Mouse (Mus musculus): ENCODE results near the gene Hexim1. TPM values are rescaled to one million over a fixed set of nuclear protein-coding genes. Genes with fewer than 3 reads are reported as not detected.

Gene Hexim1
- polyA plus RNA-seq, 1 experiment from 2014 or later = 5.3 TPM

DNA sequence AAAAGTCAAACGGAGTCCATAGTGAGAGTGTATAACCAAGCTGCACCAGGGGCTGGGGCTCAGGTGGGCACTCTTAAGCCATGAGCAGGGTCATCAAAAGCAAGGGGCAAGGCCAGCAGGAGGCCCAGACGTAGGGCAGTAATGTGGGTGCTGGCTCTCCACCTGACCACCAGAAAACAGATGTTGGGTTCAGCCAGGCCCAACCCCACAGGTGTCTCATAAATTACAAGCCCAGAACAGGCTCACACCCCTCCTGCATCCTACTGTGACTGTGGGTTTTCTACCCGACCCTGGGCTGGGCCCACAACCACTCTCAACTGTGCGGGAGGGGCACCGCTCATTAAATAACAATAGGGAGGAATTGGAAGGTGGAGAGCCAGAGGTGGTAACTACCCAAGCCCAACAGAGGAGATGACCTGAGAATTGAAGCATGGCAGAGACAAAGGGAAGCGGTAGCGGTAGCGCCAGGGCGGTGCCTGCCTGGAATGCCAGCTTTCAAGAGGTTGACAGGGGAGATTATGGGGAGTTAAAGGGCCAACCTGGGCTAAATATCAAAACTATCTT lies 20.8 kb upstream of the Hexim1 start:
- Histone ChIP-seq H3K36me3 (replicated peaks; ENCODE audit: control insufficient read depth, insufficient read depth) (no peaks in the 10 kb centered on the region), H3K4me3 (replicated peaks; ENCODE audit: low read length) (no peak overlapping the region), H3K27ac (no peak overlapping the region), H3K4me1 (replicated peaks; ENCODE audit: control insufficient read depth, insufficient read depth, low read length) (no peaks in the 10 kb centered on the region), H3K9me3 (ENCODE audit: control insufficient read depth, low read length) (no peaks in the 10 kb centered on the region), H3K9ac (no peak overlapping the region), H3K4me2 (replicated peaks) (no peak overlapping the region), H3K27me3 (ENCODE audit: control insufficient read depth, insufficient read depth, low read length) (peaks cover 20% of the 10 kb centered on the region)
- ATAC-seq (ENCODE audit: low FRiP score) = no peak
- WGBS = 49% methylated on average over 9 of the region's 9 CpGs
- no peak for DNase-seq (ENCODE audit: low spot score)

DNA sequence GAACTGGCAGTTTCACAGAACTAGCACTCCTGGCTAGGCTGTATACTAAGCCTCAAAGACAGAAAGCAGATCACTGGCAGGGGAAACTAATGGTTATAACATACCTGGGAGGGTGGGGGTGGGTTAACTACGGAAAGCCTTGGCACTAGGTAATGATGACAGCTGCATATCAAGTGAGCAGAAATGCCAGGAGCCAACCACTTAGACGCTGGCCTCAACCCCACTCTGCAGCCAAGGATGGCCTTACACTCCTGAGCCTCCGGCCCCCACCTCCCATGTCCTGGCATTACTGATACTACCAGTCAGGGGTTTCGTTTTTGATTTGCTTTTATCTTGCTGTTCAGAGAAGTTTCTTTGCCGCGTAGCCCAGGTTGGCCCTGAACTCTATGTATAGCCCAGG lies 20.2 kb upstream of the Hexim1 start:
- ATAC-seq (ENCODE audit: low FRiP score) = no peak
- WGBS = 93% methylated on average over 6 of the region's 6 CpGs
- Histone ChIP-seq H3K9me3 (ENCODE audit: control insufficient read depth, low read length) (no peaks in the 10 kb centered on the region), H3K36me3 (replicated peaks; ENCODE audit: control insufficient read depth, insufficient read depth) (no peaks in the 10 kb centered on the region), H3K4me2 (replicated peaks) (no peak overlapping the region), H3K4me3 (replicated peaks; ENCODE audit: low read length) (no peak overlapping the region), H3K27me3 (ENCODE audit: control insufficient read depth, insufficient read depth, low read length) (peaks cover 26% of the 10 kb centered on the region), H3K9ac (no peak overlapping the region), H3K27ac (no peak overlapping the region), H3K4me1 (replicated peaks; ENCODE audit: control insufficient read depth, insufficient read depth, low read length) (no peaks in the 10 kb centered on the region)
- no peak for DNase-seq (ENCODE audit: low spot score)

DNA sequence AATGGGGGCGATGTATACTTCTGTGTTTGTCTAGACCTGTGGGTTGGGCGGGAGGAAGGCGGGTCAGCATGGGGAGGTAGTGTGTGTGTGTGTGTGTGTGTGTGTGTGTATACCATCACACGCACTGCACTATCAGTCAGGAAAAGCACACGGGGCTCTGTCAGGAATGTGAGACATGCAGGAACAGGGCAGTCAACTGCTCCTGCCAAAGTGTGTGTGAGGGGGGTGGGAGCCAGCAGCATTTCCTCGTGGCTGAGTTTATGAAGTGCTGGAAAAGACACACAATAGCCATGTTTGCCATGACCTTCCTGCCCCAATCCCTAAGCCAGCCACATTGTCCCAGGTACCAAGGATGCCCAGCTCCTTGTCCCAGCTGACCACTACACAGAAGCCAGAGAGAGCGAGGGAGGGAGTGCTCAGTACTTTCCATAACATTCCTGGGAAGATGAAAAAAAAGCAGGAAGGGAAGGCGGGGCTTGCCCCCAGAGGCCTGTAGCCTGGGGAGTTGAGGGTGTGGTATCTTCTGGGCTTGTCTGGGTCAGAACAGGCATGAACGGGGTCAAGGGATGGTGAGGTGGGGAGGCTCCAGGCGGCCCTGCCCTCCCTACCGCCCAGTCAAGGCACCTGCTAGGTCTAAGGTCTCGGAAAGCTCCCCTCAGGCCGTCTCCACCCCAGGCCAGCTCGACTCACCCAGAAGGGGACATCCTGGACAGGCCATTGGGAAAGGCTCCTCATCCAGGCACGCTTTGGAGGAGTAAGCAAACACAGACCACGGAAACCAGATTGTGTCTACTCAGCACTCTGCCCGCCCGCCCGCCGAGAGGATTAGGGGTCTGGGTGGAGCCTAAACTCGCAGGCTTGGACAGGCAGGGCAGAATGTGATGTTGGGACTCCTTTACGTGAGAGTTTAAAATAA lies 18.8 kb upstream of the Hexim1 start:
- H3K36me3 ChIP-seq (replicated peaks; ENCODE audit: control insufficient read depth, insufficient read depth) = no peaks in the 10 kb centered on the region
- DNase-seq (ENCODE audit: low spot score) = no peak

DNA sequence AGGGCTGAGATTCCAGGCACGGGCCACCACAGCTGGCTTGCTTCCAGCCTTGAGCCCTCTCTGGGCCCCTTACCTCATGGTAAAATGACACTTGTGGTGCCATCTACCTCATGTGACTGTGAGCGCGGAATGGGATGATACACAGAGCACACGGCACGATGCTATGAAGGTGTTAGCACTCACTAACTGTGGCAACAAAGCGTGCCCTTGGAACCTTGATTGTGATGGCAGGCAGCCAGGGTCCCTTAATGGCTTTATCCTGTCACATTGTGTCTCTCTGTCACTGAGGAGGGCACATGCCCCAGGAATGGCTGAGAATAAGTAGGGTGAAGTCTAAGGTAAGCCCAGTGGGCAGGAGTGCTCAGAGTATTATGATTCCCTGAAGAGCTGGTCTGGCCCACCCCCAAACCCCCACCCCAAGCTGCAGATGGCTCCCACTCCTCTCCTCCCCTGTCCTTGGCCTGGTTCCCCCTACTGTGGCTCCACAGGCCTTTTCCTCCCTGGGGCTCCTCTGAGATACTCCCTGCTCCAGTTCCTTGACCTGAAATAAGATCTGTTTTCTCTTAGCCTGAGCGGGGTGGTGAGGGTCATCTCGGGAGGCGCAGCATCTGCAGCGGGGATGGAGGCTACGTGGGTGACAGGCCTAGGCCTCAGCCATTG lies 17.4 kb upstream of the Hexim1 start:
- Histone ChIP-seq H3K9ac (no peak overlapping the region), H3K9me3 (ENCODE audit: control insufficient read depth, low read length) (no peaks in the 10 kb centered on the region), H3K36me3 (replicated peaks; ENCODE audit: control insufficient read depth, insufficient read depth) (no peaks in the 10 kb centered on the region), H3K4me2 (replicated peaks) (no peak overlapping the region), H3K27ac (no peak overlapping the region), H3K4me1 (replicated peaks; ENCODE audit: control insufficient read depth, insufficient read depth, low read length) (peaks cover 10% of the 10 kb centered on the region; the same call in 1 of the 2 replicates), H3K4me3 (replicated peaks; ENCODE audit: low read length) (no peak overlapping the region), H3K27me3 (ENCODE audit: control insufficient read depth, insufficient read depth, low read length) (peaks cover 45% of the 10 kb centered on the region)
- ATAC-seq (ENCODE audit: low FRiP score) (no peak), DNase-seq (ENCODE audit: low spot score) (no peak)
- WGBS = 59% methylated on average over 11 of the region's 11 CpGs

More for the DNA sequence above, 18.8 kb upstream of the Hexim1 start:
- 35% methylated on average over 22 of the region's 22 CpGs for WGBS
- Histone ChIP-seq H3K4me2 (replicated peaks) (no peak overlapping the region), H3K4me3 (replicated peaks; ENCODE audit: low read length) (no peak overlapping the region), H3K27ac (no peak overlapping the region), H3K27me3 (ENCODE audit: control insufficient read depth, insufficient read depth, low read length) (peaks cover 40% of the 10 kb centered on the region), H3K9me3 (ENCODE audit: control insufficient read depth, low read length) (no peaks in the 10 kb centered on the region), H3K9ac (no peak overlapping the region), H3K4me1 (replicated peaks; ENCODE audit: control insufficient read depth, insufficient read depth, low read length) (peaks cover 6% of the 10 kb centered on the region; the same call in 1 of the 2 replicates)
- no peak for ATAC-seq (ENCODE audit: low FRiP score)

DNA sequence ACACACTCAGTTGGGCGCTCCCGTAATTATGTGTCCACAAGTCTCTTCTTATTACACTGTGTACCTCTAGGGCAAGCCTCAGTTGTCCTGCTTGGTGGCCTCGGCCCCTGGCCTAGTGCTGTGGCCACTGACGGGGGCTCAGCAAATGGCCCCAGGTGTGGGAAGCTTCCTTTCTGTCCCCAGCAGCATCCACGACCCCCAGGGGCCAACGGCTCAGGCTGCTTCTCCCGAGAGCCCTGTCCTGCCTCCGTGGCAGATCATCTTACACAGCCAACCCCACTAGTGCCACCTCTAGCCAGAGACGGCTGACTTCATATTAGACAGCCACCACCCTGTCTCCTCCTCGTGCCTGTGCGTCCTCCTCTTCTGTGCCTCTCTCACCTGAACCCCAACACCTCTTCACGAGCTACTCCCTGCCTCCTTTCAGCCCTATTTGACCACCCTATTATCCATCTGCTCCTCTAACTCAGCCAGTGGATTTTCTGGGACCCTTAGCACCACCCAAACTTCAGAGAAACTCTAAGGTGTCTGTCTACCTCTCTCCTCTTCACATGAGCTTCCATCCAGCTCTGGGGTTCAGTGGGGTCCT lies 16.6 kb upstream of the Hexim1 start:
- Histone ChIP-seq H3K4me2 (replicated peaks) (no peak overlapping the region), H3K4me3 (replicated peaks; ENCODE audit: low read length) (no peak overlapping the region), H3K27me3 (ENCODE audit: control insufficient read depth, insufficient read depth, low read length) (peaks cover 48% of the 10 kb centered on the region), H3K27ac (no peak overlapping the region), H3K9ac (no peak overlapping the region), H3K9me3 (ENCODE audit: control insufficient read depth, low read length) (no peaks in the 10 kb centered on the region), H3K36me3 (replicated peaks; ENCODE audit: control insufficient read depth, insufficient read depth) (no peaks in the 10 kb centered on the region), H3K4me1 (replicated peaks; ENCODE audit: control insufficient read depth, insufficient read depth, low read length) (peaks cover 10% of the 10 kb centered on the region; the same call in 1 of the 2 replicates)
- no peak for DNase-seq (ENCODE audit: low spot score)
- 59% methylated on average over 12 of the region's 12 CpGs for WGBS
- ATAC-seq (ENCODE audit: low FRiP score) = no peak

DNA sequence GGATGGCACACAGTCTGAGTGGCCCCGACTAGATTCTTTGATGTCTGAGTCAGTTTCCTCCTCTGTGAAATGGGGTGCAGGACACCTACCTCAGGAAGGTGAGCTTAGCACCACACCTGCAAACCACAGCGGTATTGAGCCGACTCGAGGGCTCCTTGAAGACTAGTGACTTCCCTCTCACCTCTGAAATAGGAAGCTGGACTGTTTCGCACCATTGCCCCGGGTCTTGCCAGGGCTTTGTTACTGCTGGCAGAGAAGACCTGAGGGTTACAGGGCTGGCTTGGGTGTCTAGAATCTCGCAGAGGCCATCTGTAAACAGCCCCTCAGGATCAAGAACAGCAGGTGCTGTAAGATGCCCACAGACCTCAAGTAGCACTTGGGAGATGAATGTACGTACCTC lies 15.7 kb upstream of the Hexim1 start:
- H3K4me1 ChIP-seq (replicated peaks; ENCODE audit: control insufficient read depth, insufficient read depth, low read length) = peaks cover 10% of the 10 kb centered on the region; the same call in 1 of the 2 replicates
- DNase-seq (ENCODE audit: low spot score) (no peak), ATAC-seq (ENCODE audit: low FRiP score) (no peak)
- WGBS = 73% methylated on average over 8 of the region's 8 CpGs
- H3K36me3 ChIP-seq (replicated peaks; ENCODE audit: control insufficient read depth, insufficient read depth) = no peaks in the 10 kb centered on the region
- H3K27me3 ChIP-seq (ENCODE audit: control insufficient read depth, insufficient read depth, low read length) = peaks cover 48% of the 10 kb centered on the region
- no peaks in the 10 kb centered on the region for H3K9me3 ChIP-seq (ENCODE audit: control insufficient read depth, low read length)
- no peak overlapping the region for H3K27ac ChIP-seq
- no peak overlapping the region for H3K9ac ChIP-seq
- H3K4me2 ChIP-seq (replicated peaks) = no peak overlapping the region
- no peak overlapping the region for H3K4me3 ChIP-seq (replicated peaks; ENCODE audit: low read length)

DNA sequence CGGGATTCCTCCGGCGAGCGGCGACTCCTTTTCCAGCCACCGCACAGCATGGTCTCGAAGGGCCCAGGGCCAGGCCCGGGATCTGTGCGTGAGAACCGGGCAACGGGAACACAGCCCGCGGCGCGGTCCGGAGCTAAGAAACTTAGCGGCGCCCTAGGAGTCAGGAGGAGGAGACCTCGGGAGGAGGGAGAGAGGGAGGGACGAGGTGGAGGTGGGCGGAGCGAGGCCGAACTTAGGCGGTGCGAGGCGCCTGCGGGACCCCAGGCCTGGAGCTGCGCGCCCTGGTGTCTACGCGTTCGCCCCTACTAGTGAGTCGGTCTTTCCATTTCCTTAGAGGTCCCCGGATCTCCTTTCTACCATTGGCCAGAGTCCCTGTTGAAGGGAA lies 14.6 kb upstream of the Hexim1 start, which contains the start of the genes Plcd3 and Acbd4:
Plcd3 (minus strand) TSS at position 178 of the 385 bp plus-strand sequence.
Acbd4 (plus strand) TSS at position 202 of the 385 bp plus-strand sequence.
- peak; percentile 10; the same call in 1 of the 2 replicates for ATAC-seq (ENCODE audit: low FRiP score)
- H3K4me3 ChIP-seq (replicated peaks; ENCODE audit: low read length) = peak within 1 kb of the TSS; percentile 40
- no peak within 1 kb of the TSS for H3K27ac ChIP-seq
- no peaks in the 10 kb centered on the region for H3K36me3 ChIP-seq (replicated peaks; ENCODE audit: control insufficient read depth, insufficient read depth)
- WGBS = under 1% methylated on average over 33 of the region's 34 CpGs
- peak within 1 kb of the TSS; percentile 49 for H3K9ac ChIP-seq
- H3K4me2 ChIP-seq (replicated peaks) = peak within 1 kb of the TSS; percentile 63
- peaks cover 10% of the 10 kb centered on the region; the same call in 1 of the 2 replicates for H3K4me1 ChIP-seq (replicated peaks; ENCODE audit: control insufficient read depth, insufficient read depth, low read length)
- no peaks in the 10 kb centered on the region for H3K9me3 ChIP-seq (ENCODE audit: control insufficient read depth, low read length)
- H3K27me3 ChIP-seq (ENCODE audit: control insufficient read depth, insufficient read depth, low read length) = peaks cover 46% of the 10 kb centered on the region
- peak; percentile 57 for DNase-seq (ENCODE audit: low spot score)

DNA sequence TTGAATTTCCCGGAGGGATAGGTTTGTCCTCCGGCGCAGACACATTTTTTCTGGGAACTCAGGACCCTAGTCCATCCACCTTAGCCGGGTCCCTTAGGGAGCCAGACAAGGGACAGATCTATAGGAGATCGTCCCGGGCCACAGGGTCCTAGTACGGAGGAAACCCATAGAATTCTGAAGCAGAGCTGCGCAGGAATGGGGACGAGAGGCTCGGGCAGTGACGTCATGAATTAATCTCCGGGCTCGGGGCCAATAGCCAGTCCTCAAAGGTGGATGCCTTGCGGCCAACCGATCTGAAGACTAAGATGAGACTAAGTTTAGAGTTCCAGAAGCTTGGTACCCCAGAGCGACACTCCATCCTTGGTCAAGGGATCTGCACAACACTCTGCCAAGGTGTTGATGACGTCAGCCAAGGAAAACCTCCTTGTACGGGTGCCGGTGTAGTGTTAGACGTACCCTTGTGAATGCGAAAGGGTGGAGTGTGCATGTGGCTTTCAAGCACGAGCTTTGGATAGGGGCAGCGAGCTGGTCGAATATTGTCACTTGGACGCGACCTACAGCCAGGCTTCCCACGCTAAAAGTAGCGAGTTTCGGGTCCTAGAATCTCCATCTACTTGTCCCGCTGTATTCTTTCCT lies 14.0 kb upstream of the Hexim1 start:
- Histone ChIP-seq H3K9me3 (ENCODE audit: control insufficient read depth, low read length) (no peaks in the 10 kb centered on the region), H3K4me2 (replicated peaks) (peak overlapping the region; percentile 63), H3K4me1 (replicated peaks; ENCODE audit: control insufficient read depth, insufficient read depth, low read length) (peaks cover 10% of the 10 kb centered on the region; the same call in 1 of the 2 replicates), H3K4me3 (replicated peaks; ENCODE audit: low read length) (peak overlapping the region; percentile 40), H3K27ac (no peak overlapping the region), H3K27me3 (ENCODE audit: control insufficient read depth, insufficient read depth, low read length) (peaks cover 43% of the 10 kb centered on the region), H3K9ac (peak overlapping the region; percentile 49), H3K36me3 (replicated peaks; ENCODE audit: control insufficient read depth, insufficient read depth) (no peaks in the 10 kb centered on the region)
- ATAC-seq (ENCODE audit: low FRiP score) (peak; percentile 17; the same call in 1 of the 2 replicates), DNase-seq (ENCODE audit: low spot score) (peak; percentile 58)
- WGBS = 4% methylated on average over 30 of the region's 30 CpGs
